8 mouse cellular contexts compared by ENCODE assay signal in genomic region chr1:191025016-191026012, GRCm38 (mm10). TPM values are rescaled to one million over a fixed set of nuclear protein-coding genes. Genes with fewer than 3 reads are reported as not detected.
DNase-seq lines count a peak whose midpoint lies in the region; ATAC-seq and TF ChIP-seq lines count a peak whose summit lies in the region.

No protein-coding gene starts in this region.

- peaks cover 21% of the 10 kb centered on the region for H3K4me1 ChIP-seq in forebrain, embryonic 16.5 days (replicated peaks; ENCODE audit: control insufficient read depth, insufficient read depth, low read length)
- H3K4me1 ChIP-seq in hindbrain, postnatal 0 days (ENCODE audit: insufficient read depth, low read length), result peaks cover 13% of the 10 kb centered on the region
- H3K4me1 ChIP-seq in limb, embryonic 11.5 days (ENCODE audit: control insufficient read depth, insufficient read depth, low read length), result 0 out of 2 replicates have a peak, but pooled peaks cover 5% of the 10 kb centered on the region
- peaks cover 12% of the 10 kb centered on the region for H3K4me1 ChIP-seq in midbrain, embryonic 11.5 days (ENCODE audit: control insufficient read depth, insufficient read depth, low read length)

- peak overlapping the region; percentile 58 for H3K27ac ChIP-seq in forebrain, embryonic 16.5 days (ENCODE audit: low read length)
- H3K27ac ChIP-seq in hindbrain, postnatal 0 days, result peak overlapping the region; percentile 80
- no peak overlapping the region; the same call in 1 of the 2 replicates for H3K27ac ChIP-seq in limb, embryonic 11.5 days (replicated peaks; ENCODE audit: low read depth, low read length)
- H3K27ac ChIP-seq in midbrain, embryonic 11.5 days (ENCODE audit: low read depth, low read length), result peak overlapping the region; percentile 72

- 2% methylated on average over 55 of the region's 69 CpGs for WGBS in forebrain, embryonic 16.5 days
- 1% methylated on average over 67 of the region's 69 CpGs for WGBS in hindbrain, postnatal 0 days
- WGBS in limb, embryonic 11.5 days, result 3% methylated on average over 69 of the region's 69 CpGs
- 3% methylated on average over 67 of the region's 69 CpGs for WGBS in midbrain, embryonic 11.5 days

- H3K27me3 ChIP-seq in forebrain, embryonic 16.5 days (replicated peaks; ENCODE audit: control insufficient read depth, insufficient read depth, low read length), result no peaks in the 10 kb centered on the region
- H3K27me3 ChIP-seq in hindbrain, postnatal 0 days (ENCODE audit: insufficient read depth, low read length), result no peaks in the 10 kb centered on the region
- H3K27me3 ChIP-seq in limb, embryonic 11.5 days (ENCODE audit: control insufficient read depth, insufficient read depth, low read length), result no peaks in the 10 kb centered on the region
- H3K27me3 ChIP-seq in midbrain, embryonic 11.5 days (ENCODE audit: control insufficient read depth, insufficient read depth, low read length), result no peaks in the 10 kb centered on the region

- H3K9ac ChIP-seq in forebrain, embryonic 16.5 days (replicated peaks; ENCODE audit: low read depth, low read length), result peak overlapping the region; percentile 83
- peak overlapping the region; percentile 88 for H3K9ac ChIP-seq in hindbrain, postnatal 0 days (replicated peaks; ENCODE audit: low read length)
- peak overlapping the region; percentile 82 for H3K9ac ChIP-seq in limb, embryonic 11.5 days (ENCODE audit: low read length)
- peak overlapping the region; percentile 84 for H3K9ac ChIP-seq in midbrain, embryonic 11.5 days (ENCODE audit: low read length)

- no peak for TF ChIP-seq CTCF in hindbrain, postnatal 0 days (IDR thresholded peaks at IDR 0.05; ENCODE audit: low read depth)

- H3K4me3 ChIP-seq in forebrain, embryonic 16.5 days (replicated peaks; ENCODE audit: low read length), result peak overlapping the region; percentile 62
- peak overlapping the region; percentile 71 for H3K4me3 ChIP-seq in hindbrain, postnatal 0 days (ENCODE audit: low read length)
- peak overlapping the region; percentile 74 for H3K4me3 ChIP-seq in limb, embryonic 11.5 days (ENCODE audit: low read depth, low read length)
- peak overlapping the region; percentile 85 for H3K4me3 ChIP-seq in midbrain, embryonic 11.5 days (ENCODE audit: low read depth, low read length)

- DNase-seq in right cerebral cortex, adult 2 months (ENCODE audit: low spot score in 2 of 2), result peak; percentile 36 to 46
- no peak for DNase-seq in right cerebral cortex, postnatal 25 days
- DNase-seq in c-Kit-negative CD71-positive TER-119-positive erythroid progenitor cells, embryonic 14.5 days (ENCODE audit: low read depth, low spot score), result peak; percentile 33
- DNase-seq in hindbrain, postnatal 0 days (ENCODE audit: low spot score), result no peak
- DNase-seq in limb, embryonic 11.5 days (ENCODE audit: low spot score), result peak; percentile 67
- no peak for DNase-seq in midbrain, embryonic 11.5 days (ENCODE audit: low spot score, missing footprints)
- DNase-seq in thymus, postnatal 36 days, result no peak

- no peaks in the 10 kb centered on the region; the same call in 1 of the 2 replicates for H3K36me3 ChIP-seq in forebrain, embryonic 16.5 days (ENCODE audit: control insufficient read depth, insufficient read depth)
- no peaks in the 10 kb centered on the region for H3K36me3 ChIP-seq in hindbrain, postnatal 0 days (ENCODE audit: insufficient read depth, low read length)
- no peaks in the 10 kb centered on the region for H3K36me3 ChIP-seq in limb, embryonic 11.5 days (ENCODE audit: control insufficient read depth, insufficient read depth, low read length)
- H3K36me3 ChIP-seq in midbrain, embryonic 11.5 days (ENCODE audit: control insufficient read depth, insufficient read depth, low read length), result no peaks in the 10 kb centered on the region

- peak overlapping the region; percentile 92 for H3K4me2 ChIP-seq in forebrain, embryonic 16.5 days (ENCODE audit: low read length)
- peak overlapping the region; percentile 96 for H3K4me2 ChIP-seq in hindbrain, postnatal 0 days (ENCODE audit: low read depth, low read length)
- peak overlapping the region; percentile 93 for H3K4me2 ChIP-seq in limb, embryonic 11.5 days (ENCODE audit: low read depth, severe bottlenecking)
- peak overlapping the region; percentile 98 for H3K4me2 ChIP-seq in midbrain, embryonic 11.5 days

- H3K9me3 ChIP-seq in forebrain, embryonic 16.5 days (ENCODE audit: control insufficient read depth, low read length), result no peaks in the 10 kb centered on the region
- no peaks in the 10 kb centered on the region for H3K9me3 ChIP-seq in hindbrain, postnatal 0 days (ENCODE audit: low read length)
- no peaks in the 10 kb centered on the region for H3K9me3 ChIP-seq in limb, embryonic 11.5 days (ENCODE audit: control insufficient read depth, low read length)
- H3K9me3 ChIP-seq in midbrain, embryonic 11.5 days (ENCODE audit: control insufficient read depth, low read length), result no peaks in the 10 kb centered on the region

- peak; percentile 56 for ATAC-seq in forebrain, embryonic 16.5 days
- ATAC-seq in hindbrain, postnatal 0 days, result no peak; the same call in 1 of the 2 replicates
- peak; percentile 6 for ATAC-seq in limb, embryonic 11.5 days (ENCODE audit: insufficient number of reproducible peaks, low FRiP score, low TSS enrichment, low read depth)
- ATAC-seq in midbrain, embryonic 11.5 days (ENCODE audit: low FRiP score), result peak; percentile 2

RNA-seq across cellular contexts. Expression of gene Flvcr1, which starts 0.6 kb away (rescaled TPM):
- 7.2 and 8.8 TPM in 2 replicates for polyA plus RNA-seq in forebrain, embryonic 16.5 days (2015; fragmentation: Nextera tagmentation; extraction: Ambion mirVana)
- total RNA-seq in hindbrain, postnatal 0 days (2014; rRNA removed), result 27.6 and 44.9 TPM in 2 replicates
- polyA plus RNA-seq in hindbrain, postnatal 0 days (2015; fragmentation: Nextera tagmentation; extraction: Ambion mirVana), result 7.3 and 7.4 TPM in 2 replicates
- polyA plus RNA-seq in limb, embryonic 11.5 days (2014; fragmentation: Nextera tagmentation; extraction: Ambion mirVana), result 7.5 and 8.9 TPM in 2 replicates
- polyA plus RNA-seq in midbrain, embryonic 11.5 days (2014; fragmentation: Nextera tagmentation; extraction: Ambion mirVana), result 11.3 and 11.9 TPM in 2 replicates

RNA-seq across cellular contexts. Expression of gene Spata45, which starts 11.1 kb away (rescaled TPM):
- polyA plus RNA-seq in forebrain, embryonic 16.5 days (2015; fragmentation: Nextera tagmentation; extraction: Ambion mirVana), result not detected in 2 replicates
- not detected in 2 replicates for total RNA-seq in hindbrain, postnatal 0 days (2014; rRNA removed)
- not detected in 2 replicates for polyA plus RNA-seq in hindbrain, postnatal 0 days (2015; fragmentation: Nextera tagmentation; extraction: Ambion mirVana)
- polyA plus RNA-seq in limb, embryonic 11.5 days (2014; fragmentation: Nextera tagmentation; extraction: Ambion mirVana), result not detected in 2 replicates
- polyA plus RNA-seq in midbrain, embryonic 11.5 days (2014; fragmentation: Nextera tagmentation; extraction: Ambion mirVana), result not detected in 2 replicates

RNA-seq across cellular contexts. Expression of gene Tatdn3, which starts 37.4 kb away (rescaled TPM):
- 12.9 and 13.2 TPM in 2 replicates for polyA plus RNA-seq in forebrain, embryonic 16.5 days (2015; fragmentation: Nextera tagmentation; extraction: Ambion mirVana)
- 9.1 and 14.8 TPM in 2 replicates for total RNA-seq in hindbrain, postnatal 0 days (2014; rRNA removed)
- 15.6 and 18.0 TPM in 2 replicates for polyA plus RNA-seq in hindbrain, postnatal 0 days (2015; fragmentation: Nextera tagmentation; extraction: Ambion mirVana)
- 12.4 and 13.7 TPM in 2 replicates for polyA plus RNA-seq in limb, embryonic 11.5 days (2014; fragmentation: Nextera tagmentation; extraction: Ambion mirVana)
- 11.3 and 11.6 TPM in 2 replicates for polyA plus RNA-seq in midbrain, embryonic 11.5 days (2014; fragmentation: Nextera tagmentation; extraction: Ambion mirVana)

RNA-seq across cellular contexts. Expression of gene Nsl1, which starts 37.5 kb away (rescaled TPM):
- polyA plus RNA-seq in forebrain, embryonic 16.5 days (2015; fragmentation: Nextera tagmentation; extraction: Ambion mirVana), result 7.3 and 8.2 TPM in 2 replicates
- total RNA-seq in hindbrain, postnatal 0 days (2014; rRNA removed), result 1.2 and 2.7 TPM in 2 replicates
- 3.2 and 4.4 TPM in 2 replicates for polyA plus RNA-seq in hindbrain, postnatal 0 days (2015; fragmentation: Nextera tagmentation; extraction: Ambion mirVana)
- 28.6 and 35.5 TPM in 2 replicates for polyA plus RNA-seq in limb, embryonic 11.5 days (2014; fragmentation: Nextera tagmentation; extraction: Ambion mirVana)
- 21.9 and 22.8 TPM in 2 replicates for polyA plus RNA-seq in midbrain, embryonic 11.5 days (2014; fragmentation: Nextera tagmentation; extraction: Ambion mirVana)

RNA-seq across cellular contexts. Expression of gene Vash2, which starts 46.2 kb away (rescaled TPM):
- polyA plus RNA-seq in forebrain, embryonic 16.5 days (2015; fragmentation: Nextera tagmentation; extraction: Ambion mirVana), result 99.9 and 109 TPM in 2 replicates
- total RNA-seq in hindbrain, postnatal 0 days (2014; rRNA removed), result 38.5 and 40.9 TPM in 2 replicates
- 46.6 and 47.4 TPM in 2 replicates for polyA plus RNA-seq in hindbrain, postnatal 0 days (2015; fragmentation: Nextera tagmentation; extraction: Ambion mirVana)
- 76.6 and 77.7 TPM in 2 replicates for polyA plus RNA-seq in limb, embryonic 11.5 days (2014; fragmentation: Nextera tagmentation; extraction: Ambion mirVana)
- polyA plus RNA-seq in midbrain, embryonic 11.5 days (2014; fragmentation: Nextera tagmentation; extraction: Ambion mirVana), result 52.8 and 58.9 TPM in 2 replicates

Comparison
In these comparisons a context has a peak if more than half of its experiments do, and no peak if none do; other contexts are left out.
1. DNase-seq: peak in right cerebral cortex, adult 2 months (2 of 2), c-Kit-negative CD71-positive TER-119-positive erythroid progenitor cells, embryonic 14.5 days (single experiment) and limb, embryonic 11.5 days (single experiment); none in right cerebral cortex, postnatal 25 days (single experiment), hindbrain, postnatal 0 days (single experiment), midbrain, embryonic 11.5 days (single experiment) and thymus, postnatal 36 days (0 of 2).
2. Peak in every context shown above with its lines, with median percentiles within 50 percentile points of each other: H3K4me2 ChIP-seq, H3K4me3 ChIP-seq and H3K9ac ChIP-seq.